Mouse (Mus musculus) liver, adult 2 months (tissue): ENCODE results near the gene Map1lc3a. TPM values are rescaled to one million over a fixed set of nuclear protein-coding genes. Genes with fewer than 3 reads are reported as not detected.

Source experiments
- DNase-seq: peaks from one replicate; pipeline ENCODE4 v3.0.0-alpha.2; 2011; ENCODE audit warnings: low read depth, low spot score; ENCODE audit errors: extremely low read depth
- H3K27ac ChIP-seq: fragments of 200-500 bp; replicated peaks from 2 replicates; pipeline ENCODE4 v1.5.1; 2012; ENCODE audit warnings: low read depth, mild to moderate bottlenecking, control low read depth, inconsistent platforms, low read length; ENCODE audit not compliant: insufficient read depth
- H3K27me3 ChIP-seq: fragments of 200-500 bp; 2 replicates; pipeline ENCODE4 v1.6.1; 2012; ENCODE audit warnings: mild to moderate bottlenecking, moderate library complexity, low read length, inconsistent platforms; ENCODE audit not compliant: control insufficient read depth, insufficient read depth
- H3K36me3 ChIP-seq: fragments of 200-500 bp; 2 replicates; pipeline ENCODE4 v1.6.1; 2012; ENCODE audit warnings: low read length, inconsistent platforms; ENCODE audit not compliant: control insufficient read depth, insufficient read depth
- H3K4me1 ChIP-seq: fragments of 200-500 bp; 2 replicates; pipeline ENCODE4 v1.6.1; 2011; ENCODE audit warnings: low read length; ENCODE audit not compliant: control insufficient read depth, insufficient read depth
- H3K4me3 ChIP-seq: fragments of 200-500 bp; 2 replicates; pipeline ENCODE4 v1.5.1; 2011; ENCODE audit warnings: low read depth, mild to moderate bottlenecking, control low read depth, low read length, moderate library complexity; ENCODE audit not compliant: insufficient read depth
- H3K79me2 ChIP-seq: fragments of 200-500 bp; 2 replicates; pipeline ENCODE4 v1.6.1; 2012; ENCODE audit warnings: inconsistent platforms, mild to moderate bottlenecking, low read length, moderate library complexity; ENCODE audit not compliant: control insufficient read depth, insufficient read depth
- H3K9ac ChIP-seq: fragments of 200-500 bp; 2 replicates; pipeline ENCODE4 v1.6.1; 2012; ENCODE audit warnings: low read depth, mild to moderate bottlenecking, control low read depth, inconsistent platforms, low read length
- CTCF ChIP-seq: fragments of 200-500 bp; IDR thresholded peaks from 2 replicates; pipeline ENCODE4 v1.5.1; 2011; ENCODE audit warnings: low read depth, low read length, control low read depth
- POLR2A ChIP-seq: fragments of 200-500 bp; IDR thresholded peaks from 2 replicates; pipeline ENCODE4 v1.6.1; 2011; ENCODE audit warnings: low read length, control low read depth; ENCODE audit not compliant: insufficient read depth; ENCODE audit errors: extremely low read depth
- WGBS: fragments of 180-500 bp; shearing (Covaris S2); methylation state at CpG from one replicate; pipeline ENCODE4 v1.1.7; 2018; 5-methylcytosine and 5-hydroxymethylcytosine counted together
- polyA plus RNA-seq: library from polyadenylated mRNA; depleted of rRNA; stranded (reverse); fragments of >200 nt; gene quantifications from 2 replicates; pipeline ENCODE4 v1.2.3, GENCODE M21; 2012
- total RNA-seq: library from RNA; depleted of rRNA; stranded (reverse); fragments of >200 nt; gene quantifications from 2 replicates; pipeline ENCODE4 v1.2.3, GENCODE M21; 2014

The Map1lc3a gene
- total and polyA plus RNA-seq, 2 experiments: 26.8 to 87.2 TPM

DNA sequence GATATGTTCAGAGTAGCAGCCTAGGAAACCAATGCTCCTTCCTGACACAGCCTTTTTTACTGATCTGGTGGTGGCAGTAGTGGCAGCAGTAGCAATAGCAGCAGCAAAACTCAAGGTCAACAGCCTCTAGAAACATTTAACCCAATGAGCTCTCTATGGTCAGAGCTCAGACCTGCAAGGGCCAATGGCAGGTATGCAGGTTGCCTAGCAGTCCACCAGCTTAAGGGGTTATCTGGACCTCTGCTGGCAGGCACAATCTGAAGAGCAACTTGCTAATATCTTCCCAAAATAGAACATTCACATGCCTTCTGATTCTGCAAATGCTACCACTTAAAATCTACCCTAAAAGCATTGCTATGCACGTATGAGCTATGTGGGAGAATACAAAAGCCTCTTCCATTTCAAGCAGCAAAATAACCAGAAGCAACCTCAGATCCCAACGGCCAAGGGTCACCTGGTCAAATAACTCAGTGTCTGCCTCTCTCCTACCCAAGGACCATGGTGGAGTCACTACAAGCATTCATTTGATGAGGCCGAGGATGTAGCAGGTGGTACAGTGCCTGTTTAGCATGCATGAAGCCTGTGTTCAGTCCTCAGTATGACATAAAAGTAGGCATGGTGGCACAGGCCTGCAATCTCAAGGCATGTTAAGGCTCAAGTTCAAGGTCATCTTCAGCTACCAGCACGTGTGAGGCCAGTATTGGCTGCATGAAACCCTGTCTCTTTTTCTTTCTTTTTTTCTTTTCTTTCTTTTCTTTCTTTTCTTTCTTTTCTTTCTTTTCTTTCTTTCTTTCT lies 11.6 kb downstream of the Map1lc3a start:
- no peaks in the 10 kb centered on the region for H3K4me1 ChIP-seq
- 78% methylated on average over 4 of the region's 4 CpGs for WGBS
- H3K27ac ChIP-seq: no peak overlapping the region
- peaks cover 2% of the 10 kb centered on the region; the same call in 1 of the 2 replicates for H3K36me3 ChIP-seq
- no peaks in the 10 kb centered on the region for H3K79me2 ChIP-seq
- no peaks in the 10 kb centered on the region for H3K27me3 ChIP-seq
- no peak overlapping the region for H3K9ac ChIP-seq
- DNase-seq: no peak
- no peak overlapping the region for H3K4me3 ChIP-seq
- TF ChIP-seq CTCF (no peak), POLR2A (no peak)

DNA sequence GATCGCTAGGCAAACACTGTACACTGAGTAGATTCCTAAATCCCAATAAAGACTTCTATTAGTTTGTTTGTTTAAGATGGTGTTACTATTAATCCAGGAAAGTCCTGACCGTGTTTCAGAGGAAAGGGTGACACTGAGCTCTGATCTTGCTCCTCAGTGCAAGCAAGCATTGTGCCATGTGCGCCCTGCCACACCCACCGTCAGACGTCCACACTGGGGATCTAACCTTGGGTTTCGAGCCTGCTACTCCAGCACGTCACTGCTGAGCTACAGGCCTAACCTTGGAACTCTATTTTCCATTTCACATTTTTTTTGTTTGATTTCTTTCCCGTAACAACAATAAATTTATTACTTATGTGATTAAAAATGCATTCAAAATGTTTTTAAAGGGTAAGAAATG lies 14.0 kb downstream of the Map1lc3a start:
- 93% methylated on average over 8 of the region's 8 CpGs for WGBS
- Histone ChIP-seq H3K36me3 (peaks cover 2% of the 10 kb centered on the region; the same call in 1 of the 2 replicates), H3K79me2 (no peaks in the 10 kb centered on the region), H3K9ac (no peak overlapping the region), H3K27me3 (no peaks in the 10 kb centered on the region), H3K27ac (no peak overlapping the region), H3K4me1 (no peaks in the 10 kb centered on the region), H3K4me3 (no peak overlapping the region)
- TF ChIP-seq CTCF (no peak), POLR2A (no peak)
- no peak for DNase-seq

DNA sequence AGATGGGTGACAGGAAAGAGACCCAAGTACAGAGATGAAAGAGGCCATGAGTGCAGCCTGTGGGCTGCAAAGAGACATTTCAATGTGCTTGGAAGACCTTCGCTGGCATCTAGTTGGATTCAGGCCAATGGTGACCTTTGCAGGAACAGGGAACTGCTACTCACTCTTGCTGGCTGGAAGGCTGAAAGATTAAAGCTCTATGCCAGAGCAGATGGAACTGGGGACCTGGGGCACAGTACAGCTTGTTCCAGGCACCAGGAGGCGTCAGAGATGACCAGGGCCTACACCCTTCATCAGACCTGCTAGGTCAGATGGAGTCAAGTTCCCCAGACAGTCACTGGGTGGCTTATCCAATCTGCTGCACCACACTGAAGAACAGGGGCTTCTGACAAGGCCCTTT lies 17.3 kb downstream of the Map1lc3a start:
- TF ChIP-seq CTCF: no peak
- TF ChIP-seq POLR2A: no peak
- DNase-seq: peak; percentile 35
- H3K9ac ChIP-seq: no peak overlapping the region
- 51% methylated on average over 2 of the region's 2 CpGs for WGBS
- H3K4me3 ChIP-seq: no peak overlapping the region
- no peaks in the 10 kb centered on the region for H3K27me3 ChIP-seq
- no peak overlapping the region for H3K27ac ChIP-seq
- H3K79me2 ChIP-seq: no peaks in the 10 kb centered on the region
- H3K4me1 ChIP-seq: no peaks in the 10 kb centered on the region
- peaks cover 6% of the 10 kb centered on the region for H3K36me3 ChIP-seq

DNA sequence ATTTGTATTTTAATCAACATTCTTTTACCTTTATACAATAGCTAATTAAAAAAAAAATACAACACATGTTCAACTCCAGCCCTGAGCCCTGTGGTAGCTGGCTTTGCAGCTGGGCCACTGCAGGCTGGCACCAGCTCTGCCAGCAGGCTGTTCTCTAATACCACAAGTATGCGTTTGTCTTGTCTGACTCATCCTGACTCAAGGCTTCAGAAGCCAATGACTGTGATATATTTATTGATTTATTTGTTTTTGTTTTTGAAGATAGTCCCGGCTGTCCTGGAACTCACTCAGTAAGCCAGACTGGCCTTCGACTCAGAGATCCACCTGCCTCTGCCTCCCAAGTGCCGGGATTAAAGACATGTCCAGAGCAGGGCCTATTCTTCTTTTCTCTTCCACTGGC lies 17.8 kb downstream of the Map1lc3a start:
- 34% methylated on average over 4 of the region's 4 CpGs for WGBS

DNA sequence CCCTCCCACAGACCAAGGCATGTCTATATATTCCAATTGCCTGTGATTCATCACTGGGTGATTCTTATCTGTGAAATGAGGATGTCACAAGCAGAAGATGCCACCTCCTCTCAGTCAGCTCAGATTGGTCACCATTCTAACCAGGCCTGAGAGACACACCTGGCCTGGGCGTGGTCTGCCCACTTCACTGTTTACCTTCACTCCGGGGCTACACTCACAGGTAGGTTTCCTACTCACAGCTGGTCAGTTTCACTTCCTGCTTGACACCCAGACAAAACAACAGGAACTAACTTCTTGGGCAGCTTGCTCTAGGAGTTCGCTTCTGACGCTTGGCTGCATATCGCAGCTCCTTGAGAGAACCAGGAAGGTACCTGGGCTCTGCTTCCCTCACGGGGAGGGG lies 19.4 kb downstream of the Map1lc3a start:
- 90% methylated on average over 6 of the region's 6 CpGs for WGBS
- H3K36me3 ChIP-seq: peaks cover 13% of the 10 kb centered on the region
- no peak for TF ChIP-seq POLR2A
- no peak for TF ChIP-seq CTCF
- H3K4me3 ChIP-seq: no peak overlapping the region
- H3K27me3 ChIP-seq: no peaks in the 10 kb centered on the region
- H3K27ac ChIP-seq: no peak overlapping the region
- no peak for DNase-seq
- no peaks in the 10 kb centered on the region for H3K79me2 ChIP-seq
- H3K9ac ChIP-seq: no peak overlapping the region
- H3K4me1 ChIP-seq: no peaks in the 10 kb centered on the region

More for the DNA sequence above, 17.8 kb downstream of the Map1lc3a start:
- H3K9ac ChIP-seq: no peak overlapping the region
- H3K79me2 ChIP-seq: no peaks in the 10 kb centered on the region
- no peaks in the 10 kb centered on the region for H3K4me1 ChIP-seq
- H3K27ac ChIP-seq: no peak overlapping the region
- no peak for TF ChIP-seq POLR2A
- peak; percentile 55 for TF ChIP-seq CTCF
- DNase-seq: peak; percentile 69
- no peak overlapping the region for H3K4me3 ChIP-seq
- H3K36me3 ChIP-seq: peaks cover 11% of the 10 kb centered on the region
- H3K27me3 ChIP-seq: no peaks in the 10 kb centered on the region

DNA sequence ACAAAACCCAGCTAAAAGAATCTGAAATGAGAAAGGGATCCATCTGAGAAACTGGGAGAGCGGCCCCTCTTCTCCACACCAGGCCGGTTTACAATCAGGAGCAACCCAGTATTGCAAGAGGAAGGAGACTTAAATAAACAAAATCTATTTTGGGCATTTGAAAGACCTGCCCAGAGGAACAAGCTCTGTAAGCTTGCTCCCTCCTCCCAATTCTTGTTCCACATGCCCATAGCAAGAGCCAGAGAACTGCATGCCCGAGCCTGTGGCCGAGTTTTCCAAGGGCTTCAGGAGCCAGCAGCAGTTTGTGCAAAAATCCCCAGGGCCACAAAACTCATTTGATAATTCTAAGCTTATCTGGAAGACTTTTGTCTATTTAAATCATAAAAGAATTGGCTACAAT lies 23.5 kb downstream of the Map1lc3a start:
- Histone ChIP-seq H3K4me3 (no peak overlapping the region), H3K4me1 (no peaks in the 10 kb centered on the region), H3K36me3 (peaks cover 19% of the 10 kb centered on the region), H3K27ac (no peak overlapping the region), H3K79me2 (no peaks in the 10 kb centered on the region), H3K9ac (no peak overlapping the region), H3K27me3 (no peaks in the 10 kb centered on the region)
- WGBS: 74% methylated on average over 4 of the region's 4 CpGs
- DNase-seq: no peak
- TF ChIP-seq POLR2A (no peak), CTCF (no peak)
